Mouse (Mus musculus) yolk sac, embryonic 10.5 days (tissue): ENCODE measurements around the gene 4921504E06Rik.

ENCODE experiments used
- DNase-seq: peaks from one replicate; pipeline ENCODE4 v3.0.0-alpha.2; 2017; ENCODE audit warnings: low spot score

Gene 4921504E06Rik

GRCm38 (mm10) chr2:19505744-19506143, 48.0 kb downstream of the 4921504E06Rik start:
- DNase-seq: no peak

GRCm38 (mm10) chr2:19490262-19490661, 63.5 kb downstream of the 4921504E06Rik start:
- DNase-seq: no peak

- no peak for DNase-seq
These were observed 91.8 kb downstream of the 4921504E06Rik start for GRCm38 (mm10) chr2:19461940-19462339.

GRCm38 (mm10) chr2:19458785-19459184, 94.9 kb downstream of the 4921504E06Rik start:
- DNase-seq: no peak

GRCm38 (mm10) chr2:19455857-19456482, 97.7 kb downstream of the 4921504E06Rik start:
- no peak for DNase-seq

GRCm38 (mm10) chr2:19455228-19455627, 98.5 kb downstream of the 4921504E06Rik start:
- DNase-seq: no peak

- no peak for DNase-seq
These were observed 101.1 kb downstream of the 4921504E06Rik start for GRCm38 (mm10) chr2:19452531-19453055.

- no peak for DNase-seq
These were observed 104.4 kb downstream of the 4921504E06Rik start for GRCm38 (mm10) chr2:19449308-19449707.

- DNase-seq: no peak
These were observed 105.5 kb downstream of the 4921504E06Rik start for GRCm38 (mm10) chr2:19448042-19448700.

- no peak for DNase-seq
These were observed 107.0 kb downstream of the 4921504E06Rik start for GRCm38 (mm10) chr2:19446746-19447145.

GRCm38 (mm10) chr2:19445871-19446501, 107.7 kb downstream of the 4921504E06Rik start:
- DNase-seq: no peak

GRCm38 (mm10) chr2:19444931-19445831, 108.5 kb downstream of the 4921504E06Rik start, which contains the start of gene Ptf1a:
Gene Ptf1a (plus strand): TSS chr2:19445663.
- DNase-seq: no peak

GRCm38 (mm10) chr2:19444346-19444745, 109.4 kb downstream of the 4921504E06Rik start:
- DNase-seq: no peak

- no peak for DNase-seq
These were observed 121.9 kb downstream of the 4921504E06Rik start for GRCm38 (mm10) chr2:19431614-19432323.

GRCm38 (mm10) chr2:19431186-19431585, 122.5 kb downstream of the 4921504E06Rik start:
- no peak for DNase-seq

GRCm38 (mm10) chr2:19430746-19431145, 123.0 kb downstream of the 4921504E06Rik start:
- DNase-seq: no peak

- DNase-seq: no peak
These were observed 123.7 kb downstream of the 4921504E06Rik start for GRCm38 (mm10) chr2:19429691-19430690.

GRCm38 (mm10) chr2:19429031-19429430, 124.7 kb downstream of the 4921504E06Rik start:
- DNase-seq: peak; percentile 38

GRCm38 (mm10) chr2:19423086-19423485, 130.6 kb downstream of the 4921504E06Rik start:
- DNase-seq: no peak

GRCm38 (mm10) chr2:19422226-19422625, 131.5 kb downstream of the 4921504E06Rik start:
- DNase-seq: no peak
